Mouse (Mus musculus): ENCODE data around the gene Dcst1.

DNA sequence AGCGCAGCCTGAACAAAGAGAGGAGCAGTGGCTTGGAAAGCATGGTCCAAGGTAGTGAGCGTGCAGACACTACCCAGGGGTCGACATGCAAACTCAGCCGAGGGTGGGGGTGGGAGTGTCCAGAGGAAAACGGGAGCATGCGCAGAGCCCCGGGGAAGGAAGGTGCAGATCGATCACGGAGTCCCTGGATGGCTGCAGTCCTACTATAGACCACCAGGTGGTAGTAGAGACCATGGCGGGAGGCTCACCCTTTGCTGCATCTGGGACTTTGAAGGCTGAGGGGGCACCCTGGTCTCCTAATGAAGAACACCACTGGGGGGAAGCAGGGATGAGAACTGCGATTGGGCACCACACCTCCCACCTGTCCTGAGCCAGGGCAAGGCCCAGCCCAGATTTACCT, 24.6 kb downstream of the Dcst1 start:
- TF ChIP-seq CTCF (IDR thresholded peaks at IDR 0.05; ENCODE audit: low read depth), result peak; percentile 93
- TF ChIP-seq EP300 (IDR thresholded peaks at IDR 0.05; ENCODE audit: low read depth), result no peak

Measured in heart, postnatal 0 days (tissue).